In the genomic region with DNA sequence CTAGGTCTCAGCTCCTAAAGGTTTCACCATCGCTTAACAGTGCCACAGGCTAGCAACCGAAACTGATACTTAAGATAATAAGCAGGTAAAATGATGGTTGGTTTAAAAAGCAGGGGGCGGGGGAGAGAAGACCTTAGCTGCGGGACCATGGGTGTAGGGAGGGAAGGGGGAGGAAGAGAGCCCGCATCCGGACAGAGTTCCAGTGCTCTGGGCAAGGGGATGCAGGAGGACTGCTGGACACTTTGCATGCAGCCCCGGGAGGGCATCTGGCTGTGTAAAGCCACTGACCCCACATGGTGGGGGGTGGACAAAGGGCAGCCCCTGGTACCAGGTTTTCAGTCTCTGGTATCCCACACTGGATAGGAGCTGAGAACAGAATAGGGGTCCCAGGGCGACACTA, we compare ENCODE assay signal across 24 mouse cellular contexts.
DNase-seq lines count a peak whose midpoint lies in the region; ATAC-seq and TF ChIP-seq lines count a peak whose summit lies in the region.
"Had no signal": no experiment of that assay in that cellular context is flagged by ENCODE, and none has a peak within 500 bp of the region (broad histone marks: within the 10 kb centered on the region; RNA-seq: fewer than 3 reads in every experiment).

No protein-coding gene starts in this region.

- no peaks in the 10 kb centered on the region for H3K9me3 ChIP-seq in forebrain, postnatal 0 days (ENCODE audit: low read length)
- H3K9me3 ChIP-seq in forebrain, embryonic 12.5 days: no peaks in the 10 kb centered on the region
- H3K9me3 ChIP-seq in hindbrain, postnatal 0 days (ENCODE audit: low read length): no peaks in the 10 kb centered on the region
- H3K9me3 ChIP-seq in hindbrain, embryonic 11.5 days (ENCODE audit: control insufficient read depth, low read length): no peaks in the 10 kb centered on the region
- no peaks in the 10 kb centered on the region for H3K9me3 ChIP-seq in midbrain, embryonic 11.5 days (ENCODE audit: control insufficient read depth, low read length)
- no peaks in the 10 kb centered on the region for H3K9me3 ChIP-seq in midbrain, embryonic 14.5 days (ENCODE audit: control insufficient read depth, low read length)
- H3K9me3 ChIP-seq in midbrain, embryonic 16.5 days (replicated peaks; ENCODE audit: control insufficient read depth, low read length, poor library complexity, severe bottlenecking): no peaks in the 10 kb centered on the region
- H3K9me3 ChIP-seq: forebrain, embryonic 10.5 days; G1E; heart, embryonic 13.5 days had no signal

- ATAC-seq in forebrain, postnatal 0 days: 0 out of 2 replicates have a peak, but pooled peaks have one; percentile 27
- ATAC-seq in forebrain, embryonic 12.5 days (ENCODE audit: low FRiP score): no peak
- 0 out of 2 replicates have a peak, but pooled peaks have one; percentile 2 for ATAC-seq in hindbrain, postnatal 0 days
- ATAC-seq in hindbrain, embryonic 11.5 days (ENCODE audit: low FRiP score): no peak; the same call in 1 of the 2 replicates
- peak; percentile 42; the same call in 1 of the 2 replicates for ATAC-seq in midbrain, embryonic 11.5 days (ENCODE audit: low FRiP score)
- no peak for ATAC-seq in midbrain, embryonic 14.5 days (ENCODE audit: low FRiP score, low TSS enrichment)
- 0 out of 2 replicates have a peak, but pooled peaks have one; percentile 36 for ATAC-seq in midbrain, embryonic 16.5 days
- ATAC-seq: Patski had no signal

- H3K4me2 ChIP-seq in forebrain, postnatal 0 days (ENCODE audit: low read depth): no peak overlapping the region
- no peak overlapping the region for H3K4me2 ChIP-seq in forebrain, embryonic 12.5 days
- no peak overlapping the region for H3K4me2 ChIP-seq in hindbrain, postnatal 0 days (ENCODE audit: low read depth, low read length)
- no peak overlapping the region for H3K4me2 ChIP-seq in hindbrain, embryonic 11.5 days (replicated peaks; ENCODE audit: low read depth, low read length)
- H3K4me2 ChIP-seq in midbrain, embryonic 11.5 days: no peak overlapping the region
- no peak overlapping the region for H3K4me2 ChIP-seq in midbrain, embryonic 14.5 days (ENCODE audit: low read length)
- no peak overlapping the region for H3K4me2 ChIP-seq in midbrain, embryonic 16.5 days (ENCODE audit: low read length)
- H3K4me2 ChIP-seq: heart, embryonic 13.5 days; hindbrain, embryonic 14.5 days had no signal

- H3K27me3 ChIP-seq in forebrain, postnatal 0 days (ENCODE audit: insufficient read depth, low read length): no peaks in the 10 kb centered on the region
- H3K27me3 ChIP-seq in forebrain, embryonic 12.5 days: no peaks in the 10 kb centered on the region
- no peaks in the 10 kb centered on the region for H3K27me3 ChIP-seq in hindbrain, postnatal 0 days (ENCODE audit: insufficient read depth, low read length)
- H3K27me3 ChIP-seq in hindbrain, embryonic 11.5 days (ENCODE audit: control insufficient read depth, insufficient read depth, low read length): no peaks in the 10 kb centered on the region
- no peaks in the 10 kb centered on the region for H3K27me3 ChIP-seq in midbrain, embryonic 11.5 days (ENCODE audit: control insufficient read depth, insufficient read depth, low read length)
- H3K27me3 ChIP-seq in midbrain, embryonic 14.5 days (ENCODE audit: control insufficient read depth, insufficient read depth, low read length): no peaks in the 10 kb centered on the region
- H3K27me3 ChIP-seq in midbrain, embryonic 16.5 days (ENCODE audit: control insufficient read depth, insufficient read depth, low read depth, low read length): no peaks in the 10 kb centered on the region
- H3K27me3 ChIP-seq: CH12.LX; heart, embryonic 13.5 days; Patski had no signal

- no peak overlapping the region for H3K4me3 ChIP-seq in forebrain, postnatal 0 days (ENCODE audit: low read depth, low read length)
- no peak overlapping the region for H3K4me3 ChIP-seq in forebrain, embryonic 12.5 days (replicated peaks)
- H3K4me3 ChIP-seq in hindbrain, postnatal 0 days (ENCODE audit: low read length): no peak overlapping the region
- no peak overlapping the region for H3K4me3 ChIP-seq in hindbrain, embryonic 11.5 days (ENCODE audit: low read depth, low read length)
- H3K4me3 ChIP-seq in midbrain, embryonic 11.5 days (ENCODE audit: low read depth, low read length): no peak overlapping the region
- no peak overlapping the region for H3K4me3 ChIP-seq in midbrain, embryonic 14.5 days (replicated peaks; ENCODE audit: low read depth, low read length)
- H3K4me3 ChIP-seq in midbrain, embryonic 16.5 days (ENCODE audit: low read depth, low read length): no peak overlapping the region
- H3K4me3 ChIP-seq: forebrain, embryonic 10.5 days; gastrocnemius, adult 2 months; heart, embryonic 13.5 days had no signal

- no peak overlapping the region for H3K9ac ChIP-seq in forebrain, postnatal 0 days
- H3K9ac ChIP-seq in forebrain, embryonic 12.5 days: no peak overlapping the region
- no peak overlapping the region for H3K9ac ChIP-seq in hindbrain, postnatal 0 days (replicated peaks; ENCODE audit: low read length)
- H3K9ac ChIP-seq in hindbrain, embryonic 11.5 days (ENCODE audit: low read depth, low read length): no peak overlapping the region
- no peak overlapping the region for H3K9ac ChIP-seq in midbrain, embryonic 11.5 days (ENCODE audit: low read length)
- no peak overlapping the region for H3K9ac ChIP-seq in midbrain, embryonic 14.5 days (replicated peaks; ENCODE audit: low read length)
- H3K9ac ChIP-seq in midbrain, embryonic 16.5 days (ENCODE audit: low read depth, low read length): no peak overlapping the region
- H3K9ac ChIP-seq: heart, embryonic 13.5 days; hindbrain, embryonic 14.5 days had no signal

- peaks cover 4% of the 10 kb centered on the region for H3K36me3 ChIP-seq in forebrain, postnatal 0 days (ENCODE audit: insufficient read depth)
- H3K36me3 ChIP-seq in forebrain, embryonic 12.5 days (replicated peaks): peaks cover 11% of the 10 kb centered on the region; the same call in 1 of the 2 replicates
- peaks cover 13% of the 10 kb centered on the region; the same call in 1 of the 2 replicates for H3K36me3 ChIP-seq in hindbrain, postnatal 0 days (ENCODE audit: insufficient read depth, low read length)
- H3K36me3 ChIP-seq in hindbrain, embryonic 11.5 days (ENCODE audit: control insufficient read depth, insufficient read depth, low read length): 0 out of 2 replicates have a peak, but pooled peaks cover 3% of the 10 kb centered on the region
- no peaks in the 10 kb centered on the region for H3K36me3 ChIP-seq in midbrain, embryonic 11.5 days (ENCODE audit: control insufficient read depth, insufficient read depth, low read length)
- H3K36me3 ChIP-seq in midbrain, embryonic 14.5 days (ENCODE audit: control insufficient read depth, insufficient read depth, low read length): peaks cover 23% of the 10 kb centered on the region
- peaks cover 12% of the 10 kb centered on the region; the same call in 1 of the 2 replicates for H3K36me3 ChIP-seq in midbrain, embryonic 16.5 days (ENCODE audit: control insufficient read depth, insufficient read depth, low read length)

- TF ChIP-seq CTCF in forebrain, postnatal 0 days (IDR thresholded peaks at IDR 0.05; ENCODE audit: low read depth): no peak
- TF ChIP-seq CTCF in hindbrain, postnatal 0 days (IDR thresholded peaks at IDR 0.05; ENCODE audit: low read depth): no peak

- WGBS in forebrain, postnatal 0 days: 82% methylated on average over 8 of the region's 8 CpGs
- 82% methylated on average over 8 of the region's 8 CpGs for WGBS in forebrain, embryonic 12.5 days
- WGBS in hindbrain, postnatal 0 days: 74% methylated on average over 8 of the region's 8 CpGs
- WGBS in hindbrain, embryonic 11.5 days: 77% methylated on average over 8 of the region's 8 CpGs
- WGBS in midbrain, embryonic 11.5 days: 71% methylated on average over 8 of the region's 8 CpGs
- 79% methylated on average over 8 of the region's 8 CpGs for WGBS in midbrain, embryonic 14.5 days
- WGBS in midbrain, embryonic 16.5 days: 79% methylated on average over 8 of the region's 8 CpGs

- no peak for DNase-seq in forebrain, postnatal 0 days
- no peak for DNase-seq in hindbrain, postnatal 0 days (ENCODE audit: low spot score)
- no peak for DNase-seq in hindbrain, embryonic 11.5 days (ENCODE audit: low spot score)
- DNase-seq in midbrain, embryonic 11.5 days (ENCODE audit: low spot score, missing footprints): no peak
- DNase-seq in midbrain, embryonic 14.5 days: no peak
- DNase-seq: adrenal gland, postnatal 10 days; adrenal gland, postnatal 36 days; B cell, adult 2 months; cerebellum, adult 18-20 months; cerebellum, adult 9-10 months; cerebellum, postnatal 14 days; gastrocnemius, adult 2 months; gastrocnemius, postnatal 14 days; heart, adult 18-20 months; heart, postnatal 14 days; heart, postnatal 4 days had no signal

- H3K4me1 ChIP-seq in forebrain, postnatal 0 days (ENCODE audit: insufficient read depth): no peaks in the 10 kb centered on the region
- H3K4me1 ChIP-seq in forebrain, embryonic 12.5 days: no peaks in the 10 kb centered on the region
- H3K4me1 ChIP-seq in hindbrain, postnatal 0 days (ENCODE audit: insufficient read depth, low read length): no peaks in the 10 kb centered on the region
- H3K4me1 ChIP-seq in hindbrain, embryonic 11.5 days (replicated peaks; ENCODE audit: control insufficient read depth, insufficient read depth, low read length): no peaks in the 10 kb centered on the region
- no peaks in the 10 kb centered on the region for H3K4me1 ChIP-seq in midbrain, embryonic 11.5 days (ENCODE audit: control insufficient read depth, insufficient read depth, low read length)
- no peaks in the 10 kb centered on the region for H3K4me1 ChIP-seq in midbrain, embryonic 14.5 days (ENCODE audit: control insufficient read depth, insufficient read depth, low read length)
- H3K4me1 ChIP-seq in midbrain, embryonic 16.5 days (ENCODE audit: control insufficient read depth, insufficient read depth, low read length): no peaks in the 10 kb centered on the region
- H3K4me1 ChIP-seq: heart, embryonic 13.5 days had no signal

- no peak overlapping the region for H3K27ac ChIP-seq in forebrain, postnatal 0 days (ENCODE audit: low read depth, low read length)
- no peak overlapping the region for H3K27ac ChIP-seq in forebrain, embryonic 12.5 days
- no peak overlapping the region for H3K27ac ChIP-seq in hindbrain, postnatal 0 days
- no peak overlapping the region for H3K27ac ChIP-seq in hindbrain, embryonic 11.5 days (ENCODE audit: low read depth, low read length)
- no peak overlapping the region for H3K27ac ChIP-seq in midbrain, embryonic 11.5 days (ENCODE audit: low read depth, low read length)
- H3K27ac ChIP-seq in midbrain, embryonic 14.5 days (replicated peaks; ENCODE audit: low read depth, low read length): no peak overlapping the region
- no peak overlapping the region for H3K27ac ChIP-seq in midbrain, embryonic 16.5 days (ENCODE audit: low read length)
- H3K27ac ChIP-seq: forebrain, embryonic 10.5 days; gastrocnemius, adult 2 months; heart, embryonic 13.5 days; hindbrain, embryonic 14.5 days had no signal

Comparison
In these comparisons a context has a peak if more than half of its experiments do, and no peak if none do; other contexts are left out.
1. ATAC-seq: peak in forebrain, postnatal 0 days (single experiment), hindbrain, postnatal 0 days (single experiment), midbrain, embryonic 11.5 days (single experiment) and midbrain, embryonic 16.5 days (single experiment); none in forebrain, embryonic 12.5 days (single experiment), hindbrain, embryonic 11.5 days (single experiment) and midbrain, embryonic 14.5 days (single experiment).